ENCODE assay signal across 14 mouse cellular contexts in genomic region chr1:171284491-171284890, GRCm38 (mm10). TPM values are rescaled to one million over a fixed set of nuclear protein-coding genes. Genes with fewer than 3 reads are reported as not detected.
DNase-seq lines count a peak whose midpoint lies in the region; ATAC-seq and TF ChIP-seq lines count a peak whose summit lies in the region.
"Had no signal": no experiment of that assay in that cellular context is flagged by ENCODE, and none has a peak within 500 bp of the region (broad histone marks: within the 10 kb centered on the region; RNA-seq: fewer than 3 reads in every experiment).

No protein-coding gene starts in this region.

- peaks cover 55% of the 10 kb centered on the region for H3K36me3 ChIP-seq in heart, embryonic 12.5 days
- peaks cover 45% of the 10 kb centered on the region for H3K36me3 ChIP-seq in stomach, embryonic 14.5 days (ENCODE audit: control insufficient read depth, insufficient read depth, low read length)
- H3K36me3 ChIP-seq in stomach, postnatal 0 days (ENCODE audit: control insufficient read depth, insufficient read depth, low read length) = peaks cover 14% of the 10 kb centered on the region

- peak; percentile 88 for DNase-seq in heart, adult 11 months
- peak; percentile 22 for DNase-seq in layer of hippocampus, adult 11-12 months (ENCODE audit: low spot score)
- DNase-seq in layer of hippocampus, adult 9-10 months (ENCODE audit: low spot score) = no peak
- no peak for DNase-seq in stomach, postnatal 0 days (ENCODE audit: low spot score)
- DNase-seq in c-Kit-positive CD71-positive TER-119-positive erythroid progenitor cells, embryonic 14.5 days (ENCODE audit: low spot score) = no peak
- DNase-seq: adrenal gland, adult 8-10 months; kidney, adult 18-20 months; left cerebral cortex, postnatal 4 days; thymus, adult 18-20 months had no signal

- H3K27me3 ChIP-seq in heart, embryonic 12.5 days (replicated peaks) = no peaks in the 10 kb centered on the region
- H3K27me3 ChIP-seq in stomach, embryonic 14.5 days (ENCODE audit: control insufficient read depth, insufficient read depth, low read length) = no peaks in the 10 kb centered on the region
- H3K27me3 ChIP-seq in stomach, postnatal 0 days (ENCODE audit: control insufficient read depth, insufficient read depth, low read length) = no peaks in the 10 kb centered on the region
- H3K27me3 ChIP-seq: hindbrain, embryonic 13.5 days; midbrain, embryonic 13.5 days had no signal

- H3K4me3 ChIP-seq in heart, embryonic 12.5 days = no peak overlapping the region
- no peak overlapping the region for H3K4me3 ChIP-seq in stomach, embryonic 14.5 days (ENCODE audit: low read depth, low read length)
- H3K4me3 ChIP-seq in stomach, postnatal 0 days (ENCODE audit: low read depth, low read length) = no peak overlapping the region
- H3K4me3 ChIP-seq: hindbrain, embryonic 13.5 days; midbrain, embryonic 13.5 days had no signal

- H3K9me3 ChIP-seq in heart, embryonic 12.5 days (replicated peaks) = no peaks in the 10 kb centered on the region
- H3K9me3 ChIP-seq in stomach, embryonic 14.5 days (ENCODE audit: control insufficient read depth, low read depth, low read length) = no peaks in the 10 kb centered on the region
- no peaks in the 10 kb centered on the region for H3K9me3 ChIP-seq in stomach, postnatal 0 days (ENCODE audit: control insufficient read depth, low read length)
- H3K9me3 ChIP-seq: forebrain, embryonic 10.5 days; hindbrain, embryonic 13.5 days; midbrain, embryonic 13.5 days had no signal

- H3K9ac ChIP-seq in heart, embryonic 12.5 days = no peak overlapping the region
- no peak overlapping the region for H3K9ac ChIP-seq in stomach, embryonic 14.5 days (replicated peaks; ENCODE audit: low read depth, low read length)
- H3K9ac ChIP-seq in stomach, postnatal 0 days (ENCODE audit: low read length) = no peak overlapping the region
- H3K9ac ChIP-seq: hindbrain, embryonic 13.5 days had no signal

- no peak overlapping the region for H3K27ac ChIP-seq in heart, embryonic 12.5 days (ENCODE audit: poor library complexity, severe bottlenecking)
- H3K27ac ChIP-seq in stomach, embryonic 14.5 days (ENCODE audit: low read length) = no peak overlapping the region
- H3K27ac ChIP-seq in stomach, postnatal 0 days (replicated peaks) = no peak overlapping the region
- H3K27ac ChIP-seq: forebrain, embryonic 10.5 days; hindbrain, embryonic 13.5 days had no signal

- ATAC-seq in heart, embryonic 12.5 days (ENCODE audit: insufficient number of reproducible peaks, low FRiP score) = no peak
- ATAC-seq in stomach, embryonic 14.5 days (ENCODE audit: insufficient number of reproducible peaks, insufficient read depth, low FRiP score, low read depth) = no peak
- ATAC-seq in stomach, postnatal 0 days (ENCODE audit: low FRiP score, low TSS enrichment) = no peak
- ATAC-seq: midbrain, embryonic 13.5 days had no signal

- H3K4me2 ChIP-seq in heart, embryonic 12.5 days = no peak overlapping the region
- 0 out of 2 replicates have a peak overlapping the region, but pooled peaks have one; percentile 10 for H3K4me2 ChIP-seq in stomach, embryonic 14.5 days (replicated peaks; ENCODE audit: low read depth, low read length)
- no peak overlapping the region for H3K4me2 ChIP-seq in stomach, postnatal 0 days (replicated peaks; ENCODE audit: low read depth)
- H3K4me2 ChIP-seq: hindbrain, embryonic 13.5 days; midbrain, embryonic 13.5 days had no signal

- 88% methylated on average over 15 of the region's 15 CpGs for WGBS in heart, embryonic 12.5 days
- WGBS in stomach, embryonic 14.5 days = 91% methylated on average over 15 of the region's 15 CpGs
- 88% methylated on average over 15 of the region's 15 CpGs for WGBS in stomach, postnatal 0 days

- peaks cover 32% of the 10 kb centered on the region for H3K4me1 ChIP-seq in heart, embryonic 12.5 days (replicated peaks)
- peaks cover 26% of the 10 kb centered on the region for H3K4me1 ChIP-seq in stomach, embryonic 14.5 days (ENCODE audit: control insufficient read depth, insufficient read depth, low read length)
- peaks cover 8% of the 10 kb centered on the region; the same call in 1 of the 2 replicates for H3K4me1 ChIP-seq in stomach, postnatal 0 days (replicated peaks; ENCODE audit: control insufficient read depth, insufficient read depth)

- TF ChIP-seq EP300 in stomach, postnatal 0 days (optimal IDR thresholded peaks at IDR 0.05) = no peak

- no peak for TF ChIP-seq CTCF in stomach, postnatal 0 days (IDR thresholded peaks at IDR 0.05; ENCODE audit: low read depth)

RNA-seq across cellular contexts. Expression of gene Usp21, which starts 3.3 kb away (rescaled TPM):
- polyA plus RNA-seq in heart, embryonic 12.5 days (2016; fragmentation: Nextera tagmentation; extraction: Ambion mirVana) = 55.1 and 55.7 TPM in 2 replicates
- 68.8 and 70.6 TPM in 2 replicates for polyA plus RNA-seq in stomach, embryonic 14.5 days (2014; fragmentation: Nextera tagmentation; extraction: Ambion mirVana)
- 25.0 and 26.4 TPM in 2 replicates for polyA plus RNA-seq in stomach, postnatal 0 days (2015; fragmentation: Nextera tagmentation; extraction: Ambion mirVana)

RNA-seq across cellular contexts. Expression of gene Ppox, which starts 3.5 kb away (rescaled TPM):
- 51.7 and 55.4 TPM in 2 replicates for polyA plus RNA-seq in heart, embryonic 12.5 days (2016; fragmentation: Nextera tagmentation; extraction: Ambion mirVana)
- polyA plus RNA-seq in stomach, embryonic 14.5 days (2014; fragmentation: Nextera tagmentation; extraction: Ambion mirVana) = 56.7 and 57.7 TPM in 2 replicates
- 16.8 and 21.3 TPM in 2 replicates for polyA plus RNA-seq in stomach, postnatal 0 days (2015; fragmentation: Nextera tagmentation; extraction: Ambion mirVana)

RNA-seq across cellular contexts. Expression of gene Ufc1, which starts 10.3 kb away (rescaled TPM):
- polyA plus RNA-seq in heart, embryonic 12.5 days (2016; fragmentation: Nextera tagmentation; extraction: Ambion mirVana) = 84.1 and 86.2 TPM in 2 replicates
- polyA plus RNA-seq in stomach, embryonic 14.5 days (2014; fragmentation: Nextera tagmentation; extraction: Ambion mirVana) = 118 and 130 TPM in 2 replicates
- 134 and 135 TPM in 2 replicates for polyA plus RNA-seq in stomach, postnatal 0 days (2015; fragmentation: Nextera tagmentation; extraction: Ambion mirVana)

RNA-seq across cellular contexts. Expression of gene B4galt3, which starts 14.4 kb away (rescaled TPM):
- polyA plus RNA-seq in heart, embryonic 12.5 days (2016; fragmentation: Nextera tagmentation; extraction: Ambion mirVana) = 49.5 and 56.1 TPM in 2 replicates
- 81.1 and 87.0 TPM in 2 replicates for polyA plus RNA-seq in stomach, embryonic 14.5 days (2014; fragmentation: Nextera tagmentation; extraction: Ambion mirVana)
- polyA plus RNA-seq in stomach, postnatal 0 days (2015; fragmentation: Nextera tagmentation; extraction: Ambion mirVana) = 32.9 and 34.2 TPM in 2 replicates

RNA-seq across cellular contexts. Expression of gene Ndufs2, which starts 33.3 kb away (rescaled TPM):
- polyA plus RNA-seq in heart, embryonic 12.5 days (2016; fragmentation: Nextera tagmentation; extraction: Ambion mirVana) = 443 and 471 TPM in 2 replicates
- 219 and 234 TPM in 2 replicates for polyA plus RNA-seq in stomach, embryonic 14.5 days (2014; fragmentation: Nextera tagmentation; extraction: Ambion mirVana)
- 210 and 218 TPM in 2 replicates for polyA plus RNA-seq in stomach, postnatal 0 days (2015; fragmentation: Nextera tagmentation; extraction: Ambion mirVana)

Comparison
In these comparisons a context has a peak if more than half of its experiments do, and no peak if none do; other contexts are left out.
1. DNase-seq: peak in heart, adult 11 months (single experiment) and layer of hippocampus, adult 11-12 months (single experiment); none in layer of hippocampus, adult 9-10 months (single experiment), stomach, postnatal 0 days (single experiment) and c-Kit-positive CD71-positive TER-119-positive erythroid progenitor cells, embryonic 14.5 days (single experiment).